Mouse (Mus musculus) mesoderm, embryonic 11.5 days (tissue): ENCODE data around the gene Gm38431.

Experiments used
- DNase-seq: peaks from one replicate; pipeline ENCODE4 v3.0.0-alpha.2; 2012; ENCODE audit warnings: low read depth, low spot score

The Gm38431 gene

GRCm38 (mm10) chr9:21091707-21092320 lies at the start of gene Gm38431, which contains the start of gene Raver1:
Gene Gm38431, minus strand, starts transcription at chr9:21091997.
Gene Raver1, minus strand, starts transcription at chr9:21092008.
- peak; percentile 98 for DNase-seq

- no peak for DNase-seq
Observed at GRCm38 (mm10) chr9:21138386-21138785, 46.6 kb upstream of the Gm38431 start.

- peak; percentile 59 for DNase-seq
Observed at GRCm38 (mm10) chr9:21137229-21137628, 45.4 kb upstream of the Gm38431 start.

- DNase-seq = no peak
Observed at GRCm38 (mm10) chr9:21136401-21136800, 44.6 kb upstream of the Gm38431 start.

GRCm38 (mm10) chr9:21135941-21136381 lies 44.2 kb upstream of the Gm38431 start:
- DNase-seq = no peak

- DNase-seq = no peak
Observed at GRCm38 (mm10) chr9:21135329-21135890, 43.6 kb upstream of the Gm38431 start.

- no peak for DNase-seq
Observed at GRCm38 (mm10) chr9:21134595-21135328, 43.0 kb upstream of the Gm38431 start.

- no peak for DNase-seq
Observed at GRCm38 (mm10) chr9:21133064-21133707, 41.4 kb upstream of the Gm38431 start.

GRCm38 (mm10) chr9:21132102-21132775 lies 40.4 kb upstream of the Gm38431 start:
- no peak for DNase-seq

- DNase-seq = peak; percentile 97
Observed at GRCm38 (mm10) chr9:21131059-21131956, 39.5 kb upstream of the Gm38431 start, which contains the start of gene Tyk2. Gene Tyk2, minus strand, starts transcription at chr9:21131243.

GRCm38 (mm10) chr9:21126259-21126627 lies 34.4 kb upstream of the Gm38431 start:
- no peak for DNase-seq

GRCm38 (mm10) chr9:21125502-21126258 lies 33.9 kb upstream of the Gm38431 start:
- no peak for DNase-seq

- DNase-seq = no peak
Observed at GRCm38 (mm10) chr9:21124837-21125236, 33.0 kb upstream of the Gm38431 start.

GRCm38 (mm10) chr9:21121483-21121882 lies 29.7 kb upstream of the Gm38431 start:
- no peak for DNase-seq

- DNase-seq = no peak
Observed at GRCm38 (mm10) chr9:21117073-21117472, 25.3 kb upstream of the Gm38431 start.

- DNase-seq = no peak
Observed at GRCm38 (mm10) chr9:21115105-21115504, 23.3 kb upstream of the Gm38431 start.

- no peak for DNase-seq
Observed at GRCm38 (mm10) chr9:21114190-21114589, 22.4 kb upstream of the Gm38431 start.

- no peak for DNase-seq
Observed at GRCm38 (mm10) chr9:21113751-21114150, 22.0 kb upstream of the Gm38431 start.

- no peak for DNase-seq
Observed at GRCm38 (mm10) chr9:21107607-21108237, 15.9 kb upstream of the Gm38431 start.
